Mouse (Mus musculus) lung, embryonic 14.5 days (tissue): ENCODE results near the gene Hba-x. TPM values are rescaled to one million over a fixed set of nuclear protein-coding genes. Genes with fewer than 3 reads are reported as not detected.

Source experiments
- ATAC-seq: fragments of 200-750 bp; cut with Nextera tagmentation; 2 replicates; pipeline ENCODE4 v1.8.0; 2017; ENCODE audit warnings: mild to moderate bottlenecking, moderate TSS enrichment, moderate library complexity; ENCODE audit not compliant: insufficient read depth
- DNase-seq: peaks from one replicate; pipeline ENCODE4 v3.0.0-alpha.2; 2015
- H3K27ac ChIP-seq: fragments of 300-500 bp; sonication (generic); 2 replicates; pipeline ENCODE4 v1.5.1; 2014; ENCODE audit warnings: low read depth, mild to moderate bottlenecking, moderate library complexity
- H3K27me3 ChIP-seq: fragments of 300-500 bp; sonication (generic); 2 replicates; pipeline ENCODE4 v1.6.1; 2014; ENCODE audit warnings: low read length, control low read depth; ENCODE audit not compliant: insufficient read depth
- H3K36me3 ChIP-seq: fragments of 300-500 bp; sonication (generic); 2 replicates; pipeline ENCODE4 v1.6.1; 2014; ENCODE audit warnings: control low read depth; ENCODE audit not compliant: insufficient read depth
- H3K4me1 ChIP-seq: fragments of 300-500 bp; sonication (generic); 2 replicates; pipeline ENCODE4 v1.6.1; 2014; ENCODE audit warnings: antibody characterized with exemption, control low read depth; ENCODE audit not compliant: insufficient read depth
- H3K4me2 ChIP-seq: fragments of 300-500 bp; sonication (generic); 2 replicates; pipeline ENCODE4 v1.6.1; 2014; ENCODE audit warnings: mild to moderate bottlenecking
- H3K4me3 ChIP-seq: fragments of 300-500 bp; sonication (generic); 2 replicates; pipeline ENCODE4 v1.5.1; 2014; ENCODE audit warnings: low read depth, low read length
- H3K9ac ChIP-seq: fragments of 300-500 bp; sonication (generic); 2 replicates; pipeline ENCODE4 v1.6.1; 2014
- H3K9me3 ChIP-seq: fragments of 300-500 bp; sonication (generic); 2 replicates; pipeline ENCODE4 v1.6.1; 2016; ENCODE audit warnings: low read depth, low read length, control low read depth
- CTCF ChIP-seq: IDR thresholded peaks from 2 replicates; pipeline ENCODE4 v1.5.1; 2016; ENCODE audit warnings: antibody characterized with exemption, low read depth
- WGBS: fragments of 180-500 bp; shearing (Covaris S2); extraction: QIAGEN DNeasy Blood & Tissue Kit; methylation state at CpG from one replicate; pipeline ENCODE4 v1.1.7; 2014; 5-methylcytosine and 5-hydroxymethylcytosine counted together
- polyA plus RNA-seq: library from polyadenylated mRNA; unstranded; fragments of >200 nt; fragmentation: Nextera tagmentation; extraction: Ambion mirVana; gene quantifications from 2 replicates; pipeline ENCODE4 v1.2.1, GENCODE M21; 2014

Gene Hba-x
- polyA plus RNA-seq, 1 experiment from 2014 or later = 266 TPM

GRCm38 (mm10) chr11:32266194-32266593 lies 10.0 kb upstream of the Hba-x start:
- Histone ChIP-seq H3K4me2 (peak overlapping the region; percentile 21; the same call in 1 of the 2 replicates), H3K36me3 (peaks cover 12% of the 10 kb centered on the region; the same call in 1 of the 2 replicates), H3K4me1 (no peaks in the 10 kb centered on the region), H3K27ac (peak overlapping the region; percentile 47; the same call in 1 of the 2 replicates), H3K27me3 (no peaks in the 10 kb centered on the region), H3K9me3 (no peaks in the 10 kb centered on the region), H3K4me3 (no peak overlapping the region), H3K9ac (0 out of 2 replicates have a peak overlapping the region, but pooled peaks have one; percentile 14)
- TF ChIP-seq CTCF = no peak
- WGBS = 89% methylated on average over 6 of the region's 6 CpGs
- DNase-seq = no peak
- no peak for ATAC-seq

GRCm38 (mm10) chr11:32266776-32267175 lies 9.4 kb upstream of the Hba-x start:
- TF ChIP-seq CTCF = no peak
- peaks cover 8% of the 10 kb centered on the region; the same call in 1 of the 2 replicates for H3K36me3 ChIP-seq
- H3K27ac ChIP-seq = peak overlapping the region; percentile 97
- DNase-seq = peak; percentile 31
- ATAC-seq = no peak
- no peaks in the 10 kb centered on the region for H3K27me3 ChIP-seq
- WGBS = 18% methylated on average over 6 of the region's 6 CpGs
- H3K4me2 ChIP-seq = peak overlapping the region; percentile 76
- H3K9me3 ChIP-seq = no peaks in the 10 kb centered on the region
- H3K9ac ChIP-seq = peak overlapping the region; percentile 95
- no peaks in the 10 kb centered on the region for H3K4me1 ChIP-seq
- H3K4me3 ChIP-seq = peak overlapping the region; percentile 86

GRCm38 (mm10) chr11:32267188-32267884 lies 8.9 kb upstream of the Hba-x start, which contains the start of gene Nprl3:
TSS of gene Nprl3 (minus strand) at chr11:32267707.
- no peaks in the 10 kb centered on the region for H3K27me3 ChIP-seq
- H3K4me2 ChIP-seq = peak within 1 kb of the TSS; percentile 76
- H3K4me3 ChIP-seq = peak within 1 kb of the TSS; percentile 86
- H3K9ac ChIP-seq = peak within 1 kb of the TSS; percentile 95
- no peaks in the 10 kb centered on the region for H3K4me1 ChIP-seq
- TF ChIP-seq CTCF = no peak
- H3K27ac ChIP-seq = peak within 1 kb of the TSS; percentile 97
- H3K36me3 ChIP-seq = 0 out of 2 replicates have a peak, but pooled peaks cover 3% of the 10 kb centered on the region
- DNase-seq (peak; percentile 99), ATAC-seq (peak; percentile 99)
- H3K9me3 ChIP-seq = no peaks in the 10 kb centered on the region
- WGBS = under 1% methylated on average over 54 of the region's 54 CpGs

GRCm38 (mm10) chr11:32267964-32268363 lies 8.2 kb upstream of the Hba-x start:
- TF ChIP-seq CTCF = no peak
- DNase-seq = peak; percentile 19
- 24% methylated on average over 5 of the region's 5 CpGs for WGBS

DNA sequence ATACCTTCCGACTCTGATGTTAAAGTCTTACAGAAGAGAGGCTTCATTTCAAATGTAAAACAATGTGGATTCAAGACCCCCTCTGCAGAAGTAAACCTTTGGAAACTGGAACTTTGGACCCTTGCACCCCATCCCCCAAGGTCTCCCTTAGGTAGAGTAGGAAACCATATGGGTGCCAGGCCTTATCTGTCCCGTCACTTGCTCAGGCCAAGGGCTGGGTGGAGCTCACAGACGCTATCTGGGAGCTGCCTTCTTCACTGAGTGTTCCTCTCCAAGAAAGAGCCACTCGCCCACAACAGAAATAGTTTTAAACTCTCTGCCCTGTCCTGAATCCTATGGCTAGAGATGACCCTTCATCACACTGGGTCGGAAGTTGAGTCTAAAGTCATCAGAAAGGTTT lies 7.2 kb upstream of the Hba-x start:
- no peak for DNase-seq
- Histone ChIP-seq H3K27ac (no peak overlapping the region; the same call in 1 of the 2 replicates), H3K4me1 (no peaks in the 10 kb centered on the region), H3K9ac (no peak overlapping the region), H3K36me3 (no peaks in the 10 kb centered on the region), H3K4me2 (no peak overlapping the region), H3K4me3 (no peak overlapping the region), H3K9me3 (no peaks in the 10 kb centered on the region), H3K27me3 (no peaks in the 10 kb centered on the region)
- TF ChIP-seq CTCF = no peak
- 76% methylated on average over 5 of the region's 5 CpGs for WGBS
- no peak for ATAC-seq

More at GRCm38 (mm10) chr11:32267964-32268363, 8.2 kb upstream of the Hba-x start:
- peak; percentile 42; the same call in 1 of the 2 replicates for ATAC-seq
- H3K27ac ChIP-seq = peak overlapping the region; percentile 97
- 0 out of 2 replicates have a peak, but pooled peaks cover 1% of the 10 kb centered on the region for H3K36me3 ChIP-seq
- no peaks in the 10 kb centered on the region for H3K27me3 ChIP-seq
- no peaks in the 10 kb centered on the region for H3K4me1 ChIP-seq
- H3K4me2 ChIP-seq = peak overlapping the region; percentile 76
- peak overlapping the region; percentile 86 for H3K4me3 ChIP-seq
- H3K9ac ChIP-seq = peak overlapping the region; percentile 95
- no peaks in the 10 kb centered on the region for H3K9me3 ChIP-seq

- H3K36me3 ChIP-seq = no peaks in the 10 kb centered on the region
- no peak overlapping the region for H3K9ac ChIP-seq
- H3K27me3 ChIP-seq = no peaks in the 10 kb centered on the region
- no peaks in the 10 kb centered on the region for H3K4me1 ChIP-seq
- H3K4me2 ChIP-seq = no peak overlapping the region
- DNase-seq (no peak), ATAC-seq (no peak)
- TF ChIP-seq CTCF = no peak
- H3K9me3 ChIP-seq = no peaks in the 10 kb centered on the region
- H3K27ac ChIP-seq = no peak overlapping the region
- H3K4me3 ChIP-seq = no peak overlapping the region
- WGBS = 35% methylated on average over 4 of the region's 4 CpGs
Observed at GRCm38 (mm10) chr11:32271178-32271577, 5.0 kb upstream of the Hba-x start.

- no peaks in the 10 kb centered on the region for H3K4me1 ChIP-seq
- H3K27ac ChIP-seq = no peak overlapping the region
- no peaks in the 10 kb centered on the region for H3K36me3 ChIP-seq
- H3K27me3 ChIP-seq = 0 out of 2 replicates have a peak, but pooled peaks cover 11% of the 10 kb centered on the region
- TF ChIP-seq CTCF = no peak
- no peak overlapping the region for H3K4me2 ChIP-seq
- no peak overlapping the region for H3K9ac ChIP-seq
- DNase-seq (no peak), ATAC-seq (no peak)
- no peak overlapping the region for H3K4me3 ChIP-seq
- H3K9me3 ChIP-seq = no peaks in the 10 kb centered on the region
- 55% methylated on average over 21 of the region's 21 CpGs for WGBS
Observed at GRCm38 (mm10) chr11:32277736-32278457, 1.7 kb downstream of the Hba-x start.
